Mouse (Mus musculus) mesoderm, embryonic 11.5 days (tissue): ENCODE results near the gene Rhod.

Experiments
- DNase-seq: peaks from one replicate; pipeline ENCODE4 v3.0.0-alpha.2; 2012; ENCODE audit warnings: low read depth, low spot score

Gene Rhod

GRCm38 (mm10) chr19:4450666-4451065 is 11.4 kb upstream of the Rhod start:
- no peak for DNase-seq

GRCm38 (mm10) chr19:4449230-4449629 is 10.0 kb upstream of the Rhod start:
- DNase-seq = no peak

GRCm38 (mm10) chr19:4447445-4447844 is 8.2 kb upstream of the Rhod start:
- no peak for DNase-seq

GRCm38 (mm10) chr19:4446661-4447420 is 7.6 kb upstream of the Rhod start:
- no peak for DNase-seq

- peak; percentile 77 for DNase-seq
Observed at GRCm38 (mm10) chr19:4442408-4442807, 3.2 kb upstream of the Rhod start.

GRCm38 (mm10) chr19:4441621-4442161 is 2.5 kb upstream of the Rhod start:
- peak; percentile 55 for DNase-seq

GRCm38 (mm10) chr19:4441090-4441591 is 1.9 kb upstream of the Rhod start:
- DNase-seq = peak; percentile 60

GRCm38 (mm10) chr19:4440222-4440621 is 990 bp upstream of the Rhod start:
- no peak for DNase-seq

- no peak for DNase-seq
Observed at GRCm38 (mm10) chr19:4438791-4439160, 456 bp downstream of the Rhod start.

- no peak for DNase-seq
Observed at GRCm38 (mm10) chr19:4437886-4438285, 1.3 kb downstream of the Rhod start.

GRCm38 (mm10) chr19:4436254-4436653 is 3.0 kb downstream of the Rhod start:
- DNase-seq = no peak

- no peak for DNase-seq
Observed at GRCm38 (mm10) chr19:4434999-4435398, 4.2 kb downstream of the Rhod start.

- DNase-seq = no peak
Observed at GRCm38 (mm10) chr19:4433756-4434155, 5.5 kb downstream of the Rhod start.

- no peak for DNase-seq
Observed at GRCm38 (mm10) chr19:4430091-4430620, 9.1 kb downstream of the Rhod start.

- peak; percentile 60 for DNase-seq
Observed at GRCm38 (mm10) chr19:4425610-4426366, 13.4 kb downstream of the Rhod start.

- DNase-seq = no peak
Observed at GRCm38 (mm10) chr19:4423021-4423420, 16.2 kb downstream of the Rhod start.

GRCm38 (mm10) chr19:4422581-4422980 is 16.7 kb downstream of the Rhod start:
- no peak for DNase-seq

- DNase-seq = no peak
Observed at GRCm38 (mm10) chr19:4420153-4420910, 18.9 kb downstream of the Rhod start.

- no peak for DNase-seq
Observed at GRCm38 (mm10) chr19:4419711-4420110, 19.5 kb downstream of the Rhod start.

- no peak for DNase-seq
Observed at GRCm38 (mm10) chr19:4417713-4418112, 21.5 kb downstream of the Rhod start.

- peak; percentile 57 for DNase-seq
Observed at GRCm38 (mm10) chr19:4417183-4417582, 22.0 kb downstream of the Rhod start.

GRCm38 (mm10) chr19:4414631-4415030 is 24.6 kb downstream of the Rhod start:
- DNase-seq = no peak
